In the genomic region with DNA sequence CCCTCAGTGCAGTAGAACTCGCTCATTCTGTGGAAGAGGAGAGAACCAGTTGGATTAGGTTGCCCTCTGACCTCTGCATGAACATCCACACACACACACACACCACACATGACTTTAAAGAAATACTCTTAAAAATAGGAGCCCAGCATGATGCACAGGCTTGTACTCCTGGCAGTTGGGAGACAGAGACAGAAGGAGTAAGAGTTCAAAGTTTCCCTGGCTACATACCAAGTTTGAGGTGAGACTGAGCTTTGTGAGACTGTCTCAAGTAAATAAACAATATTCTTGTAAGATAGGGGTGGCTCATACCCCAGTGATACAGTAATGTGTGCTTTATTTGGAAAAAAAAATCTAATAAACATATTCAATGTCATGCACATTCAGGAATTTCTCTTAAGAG, we compare ENCODE assay signal across 8 mouse cellular contexts. TPM values are rescaled to one million over a fixed set of nuclear protein-coding genes. Genes with fewer than 3 reads are reported as not detected.
DNase-seq lines count a peak whose midpoint lies in the region; ATAC-seq and TF ChIP-seq lines count a peak whose summit lies in the region.

No protein-coding gene starts in this region.

- 78% methylated on average over 1 of the region's 1 CpGs for WGBS in heart, embryonic 15.5 days
- 94% methylated on average over 1 of the region's 1 CpGs for WGBS in forebrain, embryonic 16.5 days
- WGBS in liver, embryonic 15.5 days (ENCODE audit: insufficient replicate concordance): 57% methylated on average over 1 of the region's 1 CpGs

- H3K27ac ChIP-seq in heart, embryonic 15.5 days: no peak overlapping the region
- H3K27ac ChIP-seq in forebrain, embryonic 16.5 days (ENCODE audit: low read length): no peak overlapping the region
- H3K27ac ChIP-seq in liver, embryonic 15.5 days (replicated peaks): no peak overlapping the region

- intact Hi-C loops in gastrocnemius, postnatal 14 days (cut with DNase I; ENCODE audit: low total_unique reads): no loop called here

- H3K9ac ChIP-seq in heart, embryonic 15.5 days: no peak overlapping the region
- H3K9ac ChIP-seq in forebrain, embryonic 16.5 days (replicated peaks; ENCODE audit: low read depth, low read length): no peak overlapping the region
- peak overlapping the region; percentile 89; the same call in 1 of the 2 replicates for H3K9ac ChIP-seq in liver, embryonic 15.5 days

- H3K4me3 ChIP-seq in heart, embryonic 15.5 days: peak overlapping the region; percentile 92
- H3K4me3 ChIP-seq in G1E (ENCODE audit: low read depth, low read length): peak overlapping the region; percentile 85; the same call in 1 of the 2 replicates
- H3K4me3 ChIP-seq in forebrain, embryonic 16.5 days (replicated peaks; ENCODE audit: low read length): no peak overlapping the region
- H3K4me3 ChIP-seq in liver, embryonic 15.5 days (replicated peaks): peak overlapping the region; percentile 91

- H3K36me3 ChIP-seq in heart, embryonic 15.5 days: peaks cover 13% of the 10 kb centered on the region; the same call in 1 of the 2 replicates
- peaks cover 28% of the 10 kb centered on the region for H3K36me3 ChIP-seq in G1E (replicated peaks)
- H3K36me3 ChIP-seq in forebrain, embryonic 16.5 days (ENCODE audit: control insufficient read depth, insufficient read depth): 0 out of 2 replicates have a peak, but pooled peaks cover 2% of the 10 kb centered on the region
- H3K36me3 ChIP-seq in liver, embryonic 15.5 days (replicated peaks): no peaks in the 10 kb centered on the region

- peak overlapping the region; percentile 75 for H3K4me2 ChIP-seq in heart, embryonic 15.5 days
- peak overlapping the region; percentile 76; the same call in 1 of the 2 replicates for H3K4me2 ChIP-seq in forebrain, embryonic 16.5 days (ENCODE audit: low read length)
- H3K4me2 ChIP-seq in liver, embryonic 15.5 days: peak overlapping the region; percentile 84

- ATAC-seq in heart, embryonic 15.5 days (replicated peaks; ENCODE audit: insufficient number of reproducible peaks, insufficient read depth, low FRiP score, low read depth): no peak
- ATAC-seq in G1E (ENCODE audit: extremely low read depth, insufficient number of reproducible peaks, low FRiP score, poor library complexity, severe bottlenecking): no peak
- no peak for ATAC-seq in forebrain, embryonic 16.5 days
- ATAC-seq in liver, embryonic 15.5 days (ENCODE audit: insufficient read depth): no peak

- H3K27me3 ChIP-seq in heart, embryonic 15.5 days: no peaks in the 10 kb centered on the region
- H3K27me3 ChIP-seq in G1E (ENCODE audit: insufficient read depth, low read length): no peaks in the 10 kb centered on the region
- no peaks in the 10 kb centered on the region for H3K27me3 ChIP-seq in forebrain, embryonic 16.5 days (replicated peaks; ENCODE audit: control insufficient read depth, insufficient read depth, low read length)
- no peaks in the 10 kb centered on the region for H3K27me3 ChIP-seq in liver, embryonic 15.5 days

- H3K4me1 ChIP-seq in heart, embryonic 15.5 days (replicated peaks): peaks cover 10% of the 10 kb centered on the region
- peaks cover 19% of the 10 kb centered on the region for H3K4me1 ChIP-seq in G1E (ENCODE audit: insufficient read depth, low read depth, low read length)
- peaks cover 11% of the 10 kb centered on the region for H3K4me1 ChIP-seq in forebrain, embryonic 16.5 days (replicated peaks; ENCODE audit: control insufficient read depth, insufficient read depth, low read length)
- H3K4me1 ChIP-seq in liver, embryonic 15.5 days (replicated peaks): peaks cover 19% of the 10 kb centered on the region

- no peak for DNase-seq in heart, adult 18-20 months
- DNase-seq in G1E (ENCODE audit: low spot score): no peak
- DNase-seq in right cerebral cortex, postnatal 4 days: no peak
- DNase-seq in gastrocnemius, postnatal 14 days: no peak
- no peak for DNase-seq in Muller cell, postnatal 12 days (ENCODE audit: inconsistent ontology term)

- H3K9me3 ChIP-seq in heart, embryonic 15.5 days (replicated peaks): no peaks in the 10 kb centered on the region
- no peaks in the 10 kb centered on the region for H3K9me3 ChIP-seq in G1E (replicated peaks)
- H3K9me3 ChIP-seq in forebrain, embryonic 16.5 days (ENCODE audit: control insufficient read depth, low read length): no peaks in the 10 kb centered on the region
- no peaks in the 10 kb centered on the region for H3K9me3 ChIP-seq in liver, embryonic 15.5 days (replicated peaks)

- TF ChIP-seq CTCF in G1E (IDR thresholded peaks at IDR 0.05; ENCODE audit: low read depth, low read length): no peak

RNA-seq across cellular contexts. Expression of gene Ndufb3, which starts 1.3 kb away (rescaled TPM):
- polyA plus RNA-seq in heart, embryonic 15.5 days (2015; fragmentation: Nextera tagmentation; extraction: Ambion mirVana): 181 and 255 TPM in 2 replicates
- total RNA-seq in heart, adult 18-20 months (2021): 100 to 1,000 TPM; 339 to 354 TPM
- total RNA-seq in G1E (2014; fragmentation: Nextera tagmentation) (34.5 and 57.8 TPM in 2 replicates), G1E (2017) (168 and 172 TPM in 2 replicates)
- 5.8 and 7.5 TPM in 2 replicates for polyA plus RNA-seq in G1E (2012)
- 161 and 165 TPM in 2 replicates for polyA plus RNA-seq in forebrain, embryonic 16.5 days (2015; fragmentation: Nextera tagmentation; extraction: Ambion mirVana)
- polyA plus RNA-seq in liver, embryonic 15.5 days (2015; fragmentation: Nextera tagmentation; extraction: Ambion mirVana): 73.6 and 93.0 TPM in 2 replicates
- total RNA-seq in gastrocnemius, postnatal 14 days (2021): 100 to 1,000 TPM; 166 to 184 TPM

RNA-seq across cellular contexts. Expression of gene Fam126b, which starts 1.4 kb away (rescaled TPM):
- 3.9 and 4.6 TPM in 2 replicates for polyA plus RNA-seq in heart, embryonic 15.5 days (2015; fragmentation: Nextera tagmentation; extraction: Ambion mirVana)
- total RNA-seq in heart, adult 18-20 months (2021): 10 to 100 TPM; 13.8 to 14.1 TPM
- total RNA-seq in G1E (2014; fragmentation: Nextera tagmentation): 28.3 and 34.5 TPM in 2 replicates
- 32.9 and 35.0 TPM in 2 replicates for total RNA-seq in G1E (2017)
- polyA plus RNA-seq in G1E (2012): 7.1 and 10.3 TPM in 2 replicates
- polyA plus RNA-seq in forebrain, embryonic 16.5 days (2015; fragmentation: Nextera tagmentation; extraction: Ambion mirVana): 16.0 and 17.7 TPM in 2 replicates
- 3.5 and 3.6 TPM in 2 replicates for polyA plus RNA-seq in liver, embryonic 15.5 days (2015; fragmentation: Nextera tagmentation; extraction: Ambion mirVana)
- total RNA-seq in gastrocnemius, postnatal 14 days (2021): 1 to 10 TPM; 5.9 to 7.8 TPM
